Mouse (Mus musculus): ENCODE results near the gene Gm49325. TPM values are rescaled to one million over a fixed set of nuclear protein-coding genes. Genes with fewer than 3 reads are reported as not detected.

The Gm49325 gene
- polyA plus RNA-seq, 1 experiment from 2014 or later: not detected

GRCm38 (mm10) chr10:77626591-77626990, 20.6 kb downstream of the Gm49325 start:
- Histone ChIP-seq H3K27ac (replicated peaks in 1 of 2; ENCODE audit: control insufficient read depth in 1 of 2, insufficient read depth in 1 of 2, low read depth in 2 of 2, low read length in 2 of 2) (no peak overlapping the region), H3K4me3 (ENCODE audit: control insufficient read depth in 1 of 2, insufficient read depth in 1 of 2, low read depth in 1 of 2, low read length in 2 of 2) (no peak overlapping the region), H3K4me1 (ENCODE audit: control insufficient read depth in 2 of 2, insufficient read depth in 2 of 2, low read length in 2 of 2) (peaks cover 14 to 29% of the 10 kb centered on the region in 2 experiments), H3K9ac (ENCODE audit: low read length) (no peak overlapping the region), H3K36me3 (ENCODE audit: control insufficient read depth, insufficient read depth, low read length) (peaks cover 19% of the 10 kb centered on the region), H3K4me2 (ENCODE audit: low read length) (no peak overlapping the region), H3K27me3 (ENCODE audit: control insufficient read depth, insufficient read depth, low read length) (no peaks in the 10 kb centered on the region), H3K9me3 (ENCODE audit: control insufficient read depth, low read length) (no peaks in the 10 kb centered on the region)
- ATAC-seq (ENCODE audit: insufficient number of reproducible peaks, insufficient read depth, low FRiP score, low read depth): no peak
- 65% methylated on average over 7 of the region's 7 CpGs for WGBS

DNA sequence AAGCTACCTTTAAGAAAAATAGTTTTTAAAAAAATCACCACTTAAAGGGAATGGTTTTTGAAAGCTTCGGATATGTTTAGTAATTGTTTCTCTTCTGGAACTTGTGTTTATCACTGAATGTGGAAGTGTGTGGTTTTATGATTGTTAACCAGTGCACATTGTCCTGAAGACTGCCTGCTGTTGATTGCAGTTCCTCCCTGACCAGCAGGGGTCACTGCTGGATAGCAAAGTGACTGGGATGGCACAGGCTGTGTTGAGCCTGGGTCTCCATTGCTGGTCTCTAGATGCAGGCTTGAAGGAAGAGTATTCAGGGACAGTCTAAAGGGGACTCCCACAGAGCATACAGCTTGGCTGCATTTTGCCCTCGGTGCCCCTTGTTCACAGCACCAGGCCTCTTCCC, 21.5 kb downstream of the Gm49325 start:
- Histone ChIP-seq H3K4me1 (ENCODE audit: control insufficient read depth in 2 of 2, insufficient read depth in 2 of 2, low read length in 2 of 2) (peaks cover 14 to 29% of the 10 kb centered on the region in 2 experiments), H3K4me2 (ENCODE audit: low read length) (no peak overlapping the region), H3K27me3 (ENCODE audit: control insufficient read depth, insufficient read depth, low read length) (no peaks in the 10 kb centered on the region), H3K27ac (replicated peaks in 1 of 2; ENCODE audit: control insufficient read depth in 1 of 2, insufficient read depth in 1 of 2, low read depth in 2 of 2, low read length in 2 of 2) (no peak overlapping the region), H3K36me3 (ENCODE audit: control insufficient read depth, insufficient read depth, low read length) (peaks cover 25% of the 10 kb centered on the region), H3K9ac (ENCODE audit: low read length) (no peak overlapping the region), H3K4me3 (ENCODE audit: control insufficient read depth in 1 of 2, insufficient read depth in 1 of 2, low read depth in 1 of 2, low read length in 2 of 2) (no peak overlapping the region), H3K9me3 (ENCODE audit: control insufficient read depth, low read length) (no peaks in the 10 kb centered on the region)
- ATAC-seq (ENCODE audit: insufficient number of reproducible peaks, insufficient read depth, low FRiP score, low read depth): no peak
- 33% methylated on average over 2 of the region's 2 CpGs for WGBS

- Histone ChIP-seq H3K4me3 (ENCODE audit: control insufficient read depth in 1 of 2, insufficient read depth in 1 of 2, low read depth in 1 of 2, low read length in 2 of 2) (no peak overlapping the region), H3K27me3 (ENCODE audit: control insufficient read depth, insufficient read depth, low read length) (no peaks in the 10 kb centered on the region), H3K9me3 (ENCODE audit: control insufficient read depth, low read length) (no peaks in the 10 kb centered on the region), H3K4me2 (ENCODE audit: low read length) (no peak overlapping the region), H3K9ac (ENCODE audit: low read length) (no peak overlapping the region), H3K36me3 (ENCODE audit: control insufficient read depth, insufficient read depth, low read length) (peaks cover 36% of the 10 kb centered on the region), H3K27ac (replicated peaks in 1 of 2; ENCODE audit: control insufficient read depth in 1 of 2, insufficient read depth in 1 of 2, low read depth in 2 of 2, low read length in 2 of 2) (no peak overlapping the region), H3K4me1 (ENCODE audit: control insufficient read depth in 2 of 2, insufficient read depth in 2 of 2, low read length in 2 of 2) (peaks cover 16 to 29% of the 10 kb centered on the region in 2 experiments)
- 75% methylated on average over 3 of the region's 3 CpGs for WGBS
- ATAC-seq (ENCODE audit: insufficient number of reproducible peaks, insufficient read depth, low FRiP score, low read depth): no peak
Measured at GRCm38 (mm10) chr10:77629163-77629562, 23.2 kb downstream of the Gm49325 start.

GRCm38 (mm10) chr10:77629970-77630369, 24.0 kb downstream of the Gm49325 start:
- no peak for ATAC-seq (ENCODE audit: insufficient number of reproducible peaks, insufficient read depth, low FRiP score, low read depth)
- Histone ChIP-seq H3K27me3 (ENCODE audit: control insufficient read depth, insufficient read depth, low read length) (no peaks in the 10 kb centered on the region), H3K27ac (replicated peaks in 1 of 2; ENCODE audit: control insufficient read depth in 1 of 2, insufficient read depth in 1 of 2, low read depth in 2 of 2, low read length in 2 of 2) (no peak overlapping the region), H3K4me1 (ENCODE audit: control insufficient read depth in 2 of 2, insufficient read depth in 2 of 2, low read length in 2 of 2) (peaks cover 16 to 28% of the 10 kb centered on the region in 2 experiments), H3K4me3 (ENCODE audit: control insufficient read depth in 1 of 2, insufficient read depth in 1 of 2, low read depth in 1 of 2, low read length in 2 of 2) (no peak overlapping the region), H3K9ac (ENCODE audit: low read length) (no peak overlapping the region), H3K36me3 (ENCODE audit: control insufficient read depth, insufficient read depth, low read length) (peaks cover 35% of the 10 kb centered on the region), H3K9me3 (ENCODE audit: control insufficient read depth, low read length) (no peaks in the 10 kb centered on the region), H3K4me2 (ENCODE audit: low read length) (no peak overlapping the region)
- 100% methylated on average over 1 of the region's 1 CpGs for WGBS

DNA sequence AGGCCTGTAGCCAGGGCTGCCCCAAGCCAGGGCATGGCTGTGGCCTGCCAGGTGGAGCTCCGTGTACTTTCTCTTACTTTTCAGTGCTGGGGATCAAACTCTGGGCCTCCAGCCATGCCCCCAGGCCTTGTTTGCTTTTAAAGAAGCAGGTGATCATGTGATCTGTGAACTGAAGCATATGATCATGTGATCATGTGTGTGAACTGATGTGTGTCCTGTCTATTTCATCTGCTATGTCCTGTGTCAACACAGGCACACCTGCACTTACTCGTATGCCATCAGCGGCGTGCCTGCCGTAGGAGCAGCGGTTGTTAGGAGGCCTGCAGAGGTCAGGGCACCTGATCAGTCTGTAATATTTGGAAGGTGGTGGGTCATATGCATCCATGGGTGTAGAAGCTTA, 28.0 kb downstream of the Gm49325 start:
- H3K27ac ChIP-seq (replicated peaks in 1 of 2; ENCODE audit: control insufficient read depth in 1 of 2, insufficient read depth in 1 of 2, low read depth in 2 of 2, low read length in 2 of 2): peak overlapping the region; percentile 24 to 70; a peak in 3 of 4 replicates
- no peak for ATAC-seq (ENCODE audit: insufficient number of reproducible peaks, insufficient read depth, low FRiP score, low read depth)
- no peaks in the 10 kb centered on the region for H3K9me3 ChIP-seq (ENCODE audit: control insufficient read depth, low read length)
- peak overlapping the region; percentile 34; the same call in 1 of the 2 replicates for H3K9ac ChIP-seq (ENCODE audit: low read length)
- no peak overlapping the region for H3K4me3 ChIP-seq (ENCODE audit: control insufficient read depth in 1 of 2, insufficient read depth in 1 of 2, low read depth in 1 of 2, low read length in 2 of 2)
- H3K4me2 ChIP-seq (ENCODE audit: low read length): no peak overlapping the region
- WGBS: 68% methylated on average over 6 of the region's 6 CpGs
- peaks cover 26 to 41% of the 10 kb centered on the region in 2 experiments for H3K4me1 ChIP-seq (ENCODE audit: control insufficient read depth in 2 of 2, insufficient read depth in 2 of 2, low read length in 2 of 2)
- H3K36me3 ChIP-seq (ENCODE audit: control insufficient read depth, insufficient read depth, low read length): peaks cover 53% of the 10 kb centered on the region
- no peaks in the 10 kb centered on the region for H3K27me3 ChIP-seq (ENCODE audit: control insufficient read depth, insufficient read depth, low read length)

DNA sequence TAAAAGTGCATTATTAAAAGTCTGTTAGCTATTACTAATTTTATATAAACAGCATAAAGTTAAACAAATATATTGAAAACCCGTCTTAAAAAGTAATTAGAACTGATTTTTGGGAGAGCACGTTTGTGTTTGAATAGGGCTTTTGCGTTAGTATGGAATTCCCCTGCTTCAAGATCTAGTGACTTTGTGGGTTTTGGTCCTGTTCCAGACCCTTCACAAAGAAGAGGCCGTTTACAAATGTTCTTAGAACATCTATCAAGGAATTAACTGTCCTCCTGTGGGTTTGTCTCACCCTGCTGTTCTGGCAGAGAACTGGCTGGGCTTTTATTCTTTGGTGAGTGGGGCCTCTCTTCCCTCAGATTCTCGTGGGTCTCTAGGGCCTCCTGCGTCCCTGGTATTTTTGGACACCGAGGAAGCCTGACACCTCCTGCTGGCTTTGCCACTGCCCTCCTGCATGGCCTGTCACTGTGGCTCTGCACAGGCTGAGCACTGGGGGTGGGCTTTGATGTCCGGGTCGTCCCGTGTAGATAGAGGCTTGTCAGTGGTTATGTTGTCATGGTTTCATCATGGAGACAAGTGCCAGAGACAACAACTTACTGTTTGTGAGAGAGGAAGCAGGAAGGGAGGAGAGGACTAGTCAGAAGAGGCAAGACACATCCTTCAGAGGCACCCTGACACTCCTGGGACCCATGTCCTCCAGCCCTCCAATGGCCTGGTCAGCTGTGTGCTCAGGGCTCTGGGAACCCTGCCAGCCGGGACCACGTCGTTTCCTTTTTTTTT, 28.6 kb downstream of the Gm49325 start:
- no peak overlapping the region for H3K4me3 ChIP-seq (ENCODE audit: control insufficient read depth in 1 of 2, insufficient read depth in 1 of 2, low read depth in 1 of 2, low read length in 2 of 2)
- H3K27ac ChIP-seq (replicated peaks in 1 of 2; ENCODE audit: control insufficient read depth in 1 of 2, insufficient read depth in 1 of 2, low read depth in 2 of 2, low read length in 2 of 2): peak overlapping the region; percentile 70 to 78
- no peaks in the 10 kb centered on the region for H3K9me3 ChIP-seq (ENCODE audit: control insufficient read depth, low read length)
- 29% methylated on average over 13 of the region's 13 CpGs for WGBS
- H3K9ac ChIP-seq (ENCODE audit: low read length): peak overlapping the region; percentile 36; the same call in 1 of the 2 replicates
- H3K36me3 ChIP-seq (ENCODE audit: control insufficient read depth, insufficient read depth, low read length): peaks cover 53% of the 10 kb centered on the region
- 0 out of 2 replicates have a peak overlapping the region, but pooled peaks have one; percentile 10 for H3K4me2 ChIP-seq (ENCODE audit: low read length)
- ATAC-seq (ENCODE audit: insufficient number of reproducible peaks, insufficient read depth, low FRiP score, low read depth): peak; percentile 84
- H3K27me3 ChIP-seq (ENCODE audit: control insufficient read depth, insufficient read depth, low read length): no peaks in the 10 kb centered on the region
- H3K4me1 ChIP-seq (ENCODE audit: control insufficient read depth in 2 of 2, insufficient read depth in 2 of 2, low read length in 2 of 2): peaks cover 28 to 43% of the 10 kb centered on the region in 2 experiments

DNA sequence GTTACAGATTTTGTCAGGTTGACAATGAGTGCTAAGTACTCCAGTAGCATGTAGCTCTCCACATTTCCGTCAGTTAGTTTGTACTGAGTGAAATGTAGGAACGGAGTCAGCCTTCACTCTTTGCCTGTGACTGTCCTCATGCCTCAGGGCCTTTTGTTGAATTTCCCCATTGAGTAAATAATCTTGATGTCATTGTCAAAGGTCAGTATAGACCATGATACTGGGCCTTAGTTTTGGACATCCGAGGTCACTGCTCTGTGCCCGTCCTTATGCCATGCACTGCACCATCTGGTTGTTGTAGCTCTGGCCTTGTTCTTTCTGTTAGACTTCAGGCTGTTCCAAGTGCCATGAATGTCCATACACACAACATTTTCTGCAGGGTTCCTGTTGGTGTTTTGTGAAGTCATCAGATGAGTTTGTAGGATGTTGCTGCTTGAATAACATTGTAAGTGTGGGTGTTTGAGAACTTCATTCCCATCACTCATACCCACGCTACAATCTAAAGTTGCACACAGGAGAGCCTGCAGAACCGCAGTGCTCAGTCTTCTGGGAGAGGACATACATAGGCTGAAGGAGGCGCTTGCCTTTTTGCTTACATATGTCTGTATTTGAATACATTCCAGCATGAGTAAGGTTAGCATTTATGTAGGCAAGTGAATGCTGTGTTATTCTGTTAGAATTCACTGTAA, 30.4 kb downstream of the Gm49325 start:
- no peak for ATAC-seq (ENCODE audit: insufficient number of reproducible peaks, insufficient read depth, low FRiP score, low read depth)
- H3K27ac ChIP-seq (replicated peaks in 1 of 2; ENCODE audit: control insufficient read depth in 1 of 2, insufficient read depth in 1 of 2, low read depth in 2 of 2, low read length in 2 of 2): no peak overlapping the region

More for the DNA sequence above, 30.4 kb downstream of the Gm49325 start:
- H3K9me3 ChIP-seq (ENCODE audit: control insufficient read depth, low read length): no peaks in the 10 kb centered on the region
- no peaks in the 10 kb centered on the region for H3K27me3 ChIP-seq (ENCODE audit: control insufficient read depth, insufficient read depth, low read length)
- 86% methylated on average over 7 of the region's 7 CpGs for WGBS
- no peak overlapping the region for H3K4me2 ChIP-seq (ENCODE audit: low read length)
- H3K4me1 ChIP-seq (ENCODE audit: control insufficient read depth in 2 of 2, insufficient read depth in 2 of 2, low read length in 2 of 2): peaks cover 29 to 43% of the 10 kb centered on the region in 2 experiments
- peaks cover 61% of the 10 kb centered on the region for H3K36me3 ChIP-seq (ENCODE audit: control insufficient read depth, insufficient read depth, low read length)
- H3K4me3 ChIP-seq (ENCODE audit: control insufficient read depth in 1 of 2, insufficient read depth in 1 of 2, low read depth in 1 of 2, low read length in 2 of 2): no peak overlapping the region
- no peak overlapping the region for H3K9ac ChIP-seq (ENCODE audit: low read length)

Data from heart, embryonic 14.5 days (tissue).